Comparison of ENCODE assay signal across 9 mouse cellular contexts in genomic region chr5:113079783-113080182, GRCm38 (mm10). TPM values are rescaled to one million over a fixed set of nuclear protein-coding genes. Genes with fewer than 3 reads are reported as not detected.
DNase-seq lines count a peak whose midpoint lies in the region; ATAC-seq lines count a peak whose summit lies in the region.
"Had no signal": no experiment of that assay in that cellular context is flagged by ENCODE, and none has a peak within 500 bp of the region (broad histone marks: within the 10 kb centered on the region; RNA-seq: fewer than 3 reads in every experiment).

No protein-coding gene starts in this region.

- peak; percentile 12 to 22; a peak in 1 of 4 replicates for ATAC-seq in hematopoietic stem cell, adult 5-6 weeks (replicated peaks in 1 of 2; ENCODE audit: insufficient read depth in 1 of 2, low FRiP score in 2 of 2, low TSS enrichment in 1 of 2, low read depth in 1 of 2, poor library complexity in 2 of 2, severe bottlenecking in 2 of 2)
- peak; percentile 45; the same call in 1 of the 2 replicates for ATAC-seq in megakaryocyte-erythroid progenitor cell, adult 5-6 weeks (replicated peaks; ENCODE audit: low FRiP score, low TSS enrichment, poor library complexity, severe bottlenecking)
- ATAC-seq in activated CD4-positive, CD25-positive, alpha-beta regulatory T cell, adult 4 months = no peak
- no peak for ATAC-seq in frontal cortex, adult (ENCODE audit: low TSS enrichment)

- peak; percentile 65 for DNase-seq in kidney, postnatal 10 days
- no peak for DNase-seq in kidney, adult 8-10 months
- peak; percentile 83 for DNase-seq in ZHBTc4 (ENCODE audit: low read depth, low spot score)
- peak; percentile 29 for DNase-seq in embryo, embryonic 11.5 days (ENCODE audit: low read depth, low spot score)

RNA-seq across cellular contexts. Expression of gene Crybb3, which starts 1.6 kb away (rescaled TPM):
- total RNA-seq in hematopoietic stem cell, adult 5-6 weeks (2017) = not detected in 2 replicates
- not detected in 2 replicates for total RNA-seq in megakaryocyte-erythroid progenitor cell, adult 5-6 weeks (2014; fragmentation: Nextera tagmentation)
- not detected in 2 replicates for total RNA-seq in megakaryocyte-erythroid progenitor cell, adult 5-6 weeks (2017)
- polyA plus RNA-seq in activated CD4-positive, CD25-positive, alpha-beta regulatory T cell, adult 4 months (2017; shearing (Covaris generic)) = not detected
- polyA plus RNA-seq: liver, embryonic 15.5 days had no signal

RNA-seq across cellular contexts. Expression of gene Crybb2, which starts 9.9 kb away (rescaled TPM):
- total RNA-seq in hematopoietic stem cell, adult 5-6 weeks (2017) = not detected in 2 replicates
- not detected in 2 replicates for total RNA-seq in megakaryocyte-erythroid progenitor cell, adult 5-6 weeks (2014; fragmentation: Nextera tagmentation)
- not detected in 2 replicates for total RNA-seq in megakaryocyte-erythroid progenitor cell, adult 5-6 weeks (2017)
- polyA plus RNA-seq in activated CD4-positive, CD25-positive, alpha-beta regulatory T cell, adult 4 months (2017; shearing (Covaris generic)) = not detected
- polyA plus RNA-seq: liver, embryonic 15.5 days had no signal

Comparison
In these comparisons a context has a peak if more than half of its experiments do, and no peak if none do; other contexts are left out.
1. DNase-seq: peak in kidney, postnatal 10 days (single experiment), ZHBTc4 (single experiment) and embryo, embryonic 11.5 days (single experiment); none in kidney, adult 8-10 months (0 of 2).
2. ATAC-seq: peak in hematopoietic stem cell, adult 5-6 weeks (2 of 2) and megakaryocyte-erythroid progenitor cell, adult 5-6 weeks (single experiment); none in activated CD4-positive, CD25-positive, alpha-beta regulatory T cell, adult 4 months (single experiment) and frontal cortex, adult (single experiment).